12 mouse cellular contexts compared by ENCODE assay signal in genomic region chr6:116647763-116648162, GRCm38 (mm10). TPM values are rescaled to one million over a fixed set of nuclear protein-coding genes. Genes with fewer than 3 reads are reported as not detected.
A peak's percentile ranks its signal among the peaks of the same experiment; 100 is the strongest.
DNase-seq lines count a peak whose midpoint lies in the region; ATAC-seq lines count a peak whose summit lies in the region.
"Had no signal": no experiment of that assay in that cellular context is flagged by ENCODE, and none has a peak within 500 bp of the region (broad histone marks: within the 10 kb centered on the region; RNA-seq: fewer than 3 reads in every experiment).

No protein-coding gene starts in this region.

- no peaks in the 10 kb centered on the region for H3K9me3 ChIP-seq in hindbrain, embryonic 14.5 days (ENCODE audit: control insufficient read depth, low read length)
- no peaks in the 10 kb centered on the region for H3K9me3 ChIP-seq in hindbrain, embryonic 11.5 days (ENCODE audit: control insufficient read depth, low read length)
- H3K9me3 ChIP-seq in kidney, embryonic 14.5 days (ENCODE audit: control insufficient read depth, low read length) = no peaks in the 10 kb centered on the region
- H3K9me3 ChIP-seq: embryonic facial prominence, embryonic 13.5 days; hindbrain, embryonic 12.5 days had no signal

- intact Hi-C loops in gastrocnemius, postnatal 36 days (cut with DNase I) = loop anchor here (10.0 kb wide), 1 partner anchor 1177 kb away; no protein-coding TSS in a partner anchor

- H3K9ac ChIP-seq in hindbrain, embryonic 14.5 days = no peak overlapping the region
- H3K9ac ChIP-seq in hindbrain, embryonic 11.5 days (ENCODE audit: low read depth, low read length) = no peak overlapping the region
- H3K9ac ChIP-seq in kidney, embryonic 14.5 days (ENCODE audit: low read depth, low read length) = no peak overlapping the region
- H3K9ac ChIP-seq: embryonic facial prominence, embryonic 13.5 days; hindbrain, embryonic 12.5 days; lung, embryonic 14.5 days had no signal

- no peaks in the 10 kb centered on the region for H3K4me1 ChIP-seq in hindbrain, embryonic 14.5 days (replicated peaks; ENCODE audit: control insufficient read depth, insufficient read depth, low read length)
- H3K4me1 ChIP-seq in hindbrain, embryonic 11.5 days (replicated peaks; ENCODE audit: control insufficient read depth, insufficient read depth, low read length) = no peaks in the 10 kb centered on the region
- 0 out of 2 replicates have a peak, but pooled peaks cover 6% of the 10 kb centered on the region for H3K4me1 ChIP-seq in kidney, embryonic 14.5 days (ENCODE audit: control insufficient read depth, insufficient read depth, low read length)

- ATAC-seq in hindbrain, embryonic 14.5 days (ENCODE audit: low FRiP score) = 0 out of 2 replicates have a peak, but pooled peaks have one; percentile 29
- ATAC-seq in hindbrain, embryonic 11.5 days (ENCODE audit: low FRiP score) = no peak
- peak; percentile 44; the same call in 1 of the 2 replicates for ATAC-seq in kidney, embryonic 14.5 days (ENCODE audit: low FRiP score, low TSS enrichment)

- no peak overlapping the region for H3K27ac ChIP-seq in hindbrain, embryonic 14.5 days
- H3K27ac ChIP-seq in hindbrain, embryonic 11.5 days (ENCODE audit: low read depth, low read length) = no peak overlapping the region
- no peak overlapping the region for H3K27ac ChIP-seq in kidney, embryonic 14.5 days (ENCODE audit: low read depth, low read length)
- H3K27ac ChIP-seq: embryonic facial prominence, embryonic 13.5 days; hindbrain, embryonic 12.5 days had no signal

- no peak for DNase-seq in hindbrain, embryonic 14.5 days (ENCODE audit: low spot score)
- no peak for DNase-seq in hindbrain, embryonic 11.5 days (ENCODE audit: low spot score)
- DNase-seq in adrenal gland, postnatal 25 days = peak; percentile 40
- DNase-seq in gastrocnemius, postnatal 36 days = peak; percentile 49 to 80
- DNase-seq in frontal cortex, adult 2 months (ENCODE audit: extremely low spot score in 1 of 2, low spot score in 1 of 2) = no peak
- DNase-seq in thymus, postnatal 14 days = no peak
- no peak for DNase-seq in layer of hippocampus, postnatal 36 days
- DNase-seq: lung, embryonic 14.5 days had no signal

- no peaks in the 10 kb centered on the region for H3K27me3 ChIP-seq in hindbrain, embryonic 14.5 days (ENCODE audit: control insufficient read depth, insufficient read depth, low read length)
- no peaks in the 10 kb centered on the region for H3K27me3 ChIP-seq in hindbrain, embryonic 11.5 days (ENCODE audit: control insufficient read depth, insufficient read depth, low read length)
- H3K27me3 ChIP-seq in kidney, embryonic 14.5 days (ENCODE audit: control insufficient read depth, insufficient read depth, low read length) = no peaks in the 10 kb centered on the region
- H3K27me3 ChIP-seq: CH12.LX; hindbrain, embryonic 12.5 days had no signal

- 77% methylated on average over 12 of the region's 12 CpGs for WGBS in hindbrain, embryonic 14.5 days
- WGBS in hindbrain, embryonic 11.5 days = 72% methylated on average over 12 of the region's 12 CpGs
- 51% methylated on average over 12 of the region's 12 CpGs for WGBS in kidney, embryonic 14.5 days

- no peak overlapping the region for H3K4me2 ChIP-seq in hindbrain, embryonic 14.5 days (replicated peaks)
- no peak overlapping the region for H3K4me2 ChIP-seq in hindbrain, embryonic 11.5 days (replicated peaks; ENCODE audit: low read depth, low read length)
- H3K4me2 ChIP-seq in kidney, embryonic 14.5 days (replicated peaks; ENCODE audit: low read depth, low read length) = no peak overlapping the region
- H3K4me2 ChIP-seq: embryonic facial prominence, embryonic 13.5 days; hindbrain, embryonic 12.5 days; lung, embryonic 14.5 days had no signal

- H3K4me3 ChIP-seq in hindbrain, embryonic 14.5 days (replicated peaks; ENCODE audit: low read length) = no peak overlapping the region
- no peak overlapping the region for H3K4me3 ChIP-seq in hindbrain, embryonic 11.5 days (ENCODE audit: low read depth, low read length)
- H3K4me3 ChIP-seq in kidney, embryonic 14.5 days (ENCODE audit: low read length) = no peak overlapping the region
- H3K4me3 ChIP-seq: embryonic facial prominence, embryonic 13.5 days; hindbrain, embryonic 12.5 days had no signal

- no peaks in the 10 kb centered on the region for H3K36me3 ChIP-seq in hindbrain, embryonic 14.5 days (replicated peaks; ENCODE audit: control insufficient read depth, insufficient read depth)
- H3K36me3 ChIP-seq in hindbrain, embryonic 11.5 days (ENCODE audit: control insufficient read depth, insufficient read depth, low read length) = no peaks in the 10 kb centered on the region
- H3K36me3 ChIP-seq in kidney, embryonic 14.5 days (ENCODE audit: control insufficient read depth, insufficient read depth, low read length) = no peaks in the 10 kb centered on the region
- H3K36me3 ChIP-seq: embryonic facial prominence, embryonic 13.5 days had no signal

RNA-seq across cellular contexts. Expression of gene Depp1, which starts 2.6 kb away (rescaled TPM):
- polyA plus RNA-seq in hindbrain, embryonic 14.5 days (2014; fragmentation: Nextera tagmentation; extraction: Ambion mirVana) = 8.2 and 8.7 TPM in 2 replicates
- polyA plus RNA-seq in hindbrain, embryonic 11.5 days (2014; fragmentation: Nextera tagmentation; extraction: Ambion mirVana) = 9.8 and 12.0 TPM in 2 replicates
- 3.6 and 4.7 TPM in 2 replicates for total RNA-seq in adrenal gland, postnatal 25 days (2021)
- 10 to 100 TPM; 10.2 to 13.3 TPM for total RNA-seq in gastrocnemius, postnatal 36 days (2021)
- 23.1 and 27.5 TPM in 2 replicates for polyA plus RNA-seq in kidney, embryonic 14.5 days (2014; fragmentation: Nextera tagmentation; extraction: Ambion mirVana)
- polyA plus RNA-seq in frontal cortex, adult 2 months (2012; rRNA removed) = 0.88 and 1.8 TPM in 2 replicates
- 1 to 10 TPM; 2.4 to 2.5 TPM for total RNA-seq in layer of hippocampus, postnatal 36 days (2021)

RNA-seq across cellular contexts. Expression of gene Zfp422, which starts 19.0 kb away (rescaled TPM):
- 138 and 146 TPM in 2 replicates for polyA plus RNA-seq in hindbrain, embryonic 14.5 days (2014; fragmentation: Nextera tagmentation; extraction: Ambion mirVana)
- polyA plus RNA-seq in hindbrain, embryonic 11.5 days (2014; fragmentation: Nextera tagmentation; extraction: Ambion mirVana) = 313 and 337 TPM in 2 replicates
- 18.8 and 24.6 TPM in 2 replicates for total RNA-seq in adrenal gland, postnatal 25 days (2021)
- 1 to 10 TPM; 6.2 to 7.1 TPM for total RNA-seq in gastrocnemius, postnatal 36 days (2021)
- 187 and 240 TPM in 2 replicates for polyA plus RNA-seq in kidney, embryonic 14.5 days (2014; fragmentation: Nextera tagmentation; extraction: Ambion mirVana)
- polyA plus RNA-seq in frontal cortex, adult 2 months (2012; rRNA removed) = 30.5 and 34.9 TPM in 2 replicates
- 10 to 100 TPM; 22.0 to 23.0 TPM for total RNA-seq in layer of hippocampus, postnatal 36 days (2021)

RNA-seq across cellular contexts. Expression of gene Rassf4, which starts 26.0 kb away (rescaled TPM):
- 30.3 and 33.1 TPM in 2 replicates for polyA plus RNA-seq in hindbrain, embryonic 14.5 days (2014; fragmentation: Nextera tagmentation; extraction: Ambion mirVana)
- 60.7 and 78.3 TPM in 2 replicates for polyA plus RNA-seq in hindbrain, embryonic 11.5 days (2014; fragmentation: Nextera tagmentation; extraction: Ambion mirVana)
- 2.2 and 4.8 TPM in 2 replicates for total RNA-seq in adrenal gland, postnatal 25 days (2021)
- 1 to 10 TPM; 1.6 to 2.0 TPM for total RNA-seq in gastrocnemius, postnatal 36 days (2021)
- polyA plus RNA-seq in kidney, embryonic 14.5 days (2014; fragmentation: Nextera tagmentation; extraction: Ambion mirVana) = 5.4 and 7.8 TPM in 2 replicates
- polyA plus RNA-seq in frontal cortex, adult 2 months (2012; rRNA removed) = 8.8 TPM in 2 replicates
- total RNA-seq in layer of hippocampus, postnatal 36 days (2021) = 1 to 10 TPM; 2.6 to 2.7 TPM

Comparison
In these comparisons a context has a peak if more than half of its experiments do, and no peak if none do; other contexts are left out.
1. DNase-seq: peak in adrenal gland, postnatal 25 days (single experiment) and gastrocnemius, postnatal 36 days (2 of 2); none in hindbrain, embryonic 14.5 days (single experiment), hindbrain, embryonic 11.5 days (single experiment), frontal cortex, adult 2 months (0 of 2), thymus, postnatal 14 days (single experiment) and layer of hippocampus, postnatal 36 days (0 of 2).